Mouse (Mus musculus) right cerebral cortex, postnatal 25 days (tissue): ENCODE results near the gene Lipa.

ENCODE experiments used
- DNase-seq: peaks from one replicate; pipeline ENCODE4 v3.0.0; 2022

The Lipa gene

DNA sequence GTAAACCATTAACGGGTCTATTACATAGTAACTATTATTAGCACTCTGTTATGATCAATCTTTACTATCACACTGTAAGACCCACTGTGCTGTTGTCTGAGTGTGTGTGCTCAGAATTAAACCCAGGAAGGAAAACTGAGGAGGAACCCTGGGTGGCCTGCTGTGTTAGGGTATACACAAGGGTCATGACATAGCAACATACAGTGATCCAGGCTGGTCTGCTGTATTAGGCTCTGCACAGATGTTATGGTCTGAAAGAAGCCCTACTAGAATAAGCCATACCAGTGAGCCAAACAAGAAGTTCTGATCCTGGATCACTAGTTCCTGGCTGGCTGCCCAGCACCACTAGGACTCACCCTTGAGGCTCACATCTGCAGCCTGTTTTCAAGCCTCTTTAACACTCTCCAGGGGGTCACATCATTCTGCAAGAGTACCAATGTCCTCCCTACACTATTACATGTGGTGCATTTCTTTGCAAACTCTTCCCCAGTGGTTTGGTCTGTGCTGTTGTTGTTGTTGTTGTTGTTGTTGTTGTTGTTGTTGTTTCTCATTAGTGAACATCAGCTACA is 65.7 kb downstream of the Lipa start:
- no peak for DNase-seq

DNA sequence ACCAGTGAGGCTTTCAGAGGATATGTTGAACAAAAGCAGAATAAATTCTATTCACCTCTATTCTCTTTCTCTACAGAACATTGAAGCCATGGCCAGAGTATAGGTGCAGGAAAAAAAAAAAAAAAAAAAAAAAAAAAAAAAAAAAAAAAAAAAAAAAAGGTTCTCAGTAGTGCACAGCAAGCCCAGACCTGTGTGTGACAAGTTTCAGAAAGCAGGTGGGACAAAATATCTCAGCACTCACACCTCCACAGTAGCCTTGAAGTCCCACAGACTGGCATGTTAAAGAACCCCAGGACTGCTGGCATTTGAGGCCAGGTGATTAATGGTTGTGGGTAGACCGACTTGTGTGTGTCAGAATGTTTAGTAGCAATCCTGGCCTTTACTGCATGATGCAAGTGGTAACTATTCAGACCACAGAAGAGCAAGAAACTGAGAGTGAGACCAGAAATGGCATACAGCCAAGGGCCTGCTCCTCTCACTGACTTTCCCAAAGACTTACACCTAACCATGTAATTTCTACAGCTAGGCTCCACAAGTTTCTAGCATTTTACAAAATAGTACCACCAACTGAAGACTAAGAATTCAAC is 76.4 kb downstream of the Lipa start:
- DNase-seq = no peak

DNA sequence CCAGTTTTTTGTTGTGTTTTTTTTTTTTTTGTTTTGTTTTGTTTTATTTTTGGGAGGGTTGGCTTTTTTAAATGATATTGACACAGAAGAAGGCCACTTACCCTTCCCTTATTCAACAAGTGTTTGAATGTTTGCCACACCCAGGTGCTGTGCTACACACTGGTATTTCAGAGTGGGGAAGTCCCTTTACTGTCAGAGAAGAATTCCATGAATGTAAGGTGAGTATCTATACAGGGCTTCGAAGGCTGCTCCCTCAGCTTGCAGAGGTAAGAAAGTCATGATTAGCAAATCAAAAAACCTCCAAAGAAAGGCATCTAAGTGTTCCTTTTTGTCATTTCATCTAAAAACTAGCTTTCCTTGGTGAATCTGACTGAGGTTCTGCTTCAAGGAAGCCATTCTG is 78.4 kb downstream of the Lipa start:
- no peak for DNase-seq

DNA sequence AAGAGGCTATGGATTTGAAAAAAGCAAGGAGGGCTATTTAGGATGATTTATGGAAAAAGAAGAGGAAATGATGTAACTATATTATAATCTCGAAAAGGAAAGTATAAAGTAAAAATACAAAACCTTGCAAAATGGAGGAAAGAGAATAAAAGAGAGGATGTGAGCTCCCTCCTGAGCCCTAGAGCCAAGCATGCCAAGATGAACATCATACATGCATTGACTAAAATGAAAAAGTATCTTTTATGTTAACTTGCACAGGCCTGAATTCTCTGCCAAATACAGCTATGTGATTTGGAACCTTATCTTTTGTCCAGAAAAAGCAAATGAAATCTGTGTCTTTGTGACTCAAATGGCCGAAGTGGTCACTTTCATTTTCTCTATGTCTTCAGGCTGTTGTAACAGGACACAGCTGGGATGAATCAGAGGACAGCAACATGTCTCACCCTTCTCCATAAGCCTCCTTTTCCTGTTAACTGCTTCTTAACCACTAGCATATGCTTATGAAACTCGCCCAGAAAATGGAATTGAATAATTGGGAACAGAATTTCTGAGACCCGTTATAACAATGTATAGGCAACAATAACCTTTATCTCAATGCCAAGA is 81.8 kb downstream of the Lipa start:
- no peak for DNase-seq

DNA sequence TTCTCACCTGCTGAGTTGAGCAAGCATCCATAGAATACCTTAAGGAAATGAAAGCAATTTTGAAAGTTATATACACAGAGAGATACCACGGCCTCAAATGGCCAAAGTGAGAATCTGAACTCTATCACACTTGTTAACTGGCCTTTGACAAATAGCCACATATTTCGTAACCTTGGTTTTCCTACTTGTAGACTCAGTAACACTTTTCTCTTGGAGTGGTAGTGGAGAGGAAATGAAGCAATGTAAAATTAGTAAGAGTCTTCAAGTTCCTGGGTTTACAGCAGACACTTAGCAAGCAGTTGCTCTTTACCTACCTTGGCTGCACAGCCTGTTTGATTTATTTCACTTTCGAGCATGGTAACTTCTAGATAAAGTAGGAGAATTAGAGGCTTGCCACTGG is 82.5 kb downstream of the Lipa start:
- no peak for DNase-seq
